Mouse (Mus musculus): ENCODE results near the gene Kremen1. TPM values are rescaled to one million over a fixed set of nuclear protein-coding genes. Genes with fewer than 3 reads are reported as not detected.

Kremen1 gene
- polyA plus RNA-seq, 1 experiment from 2014 or later = 20.9 TPM

DNA sequence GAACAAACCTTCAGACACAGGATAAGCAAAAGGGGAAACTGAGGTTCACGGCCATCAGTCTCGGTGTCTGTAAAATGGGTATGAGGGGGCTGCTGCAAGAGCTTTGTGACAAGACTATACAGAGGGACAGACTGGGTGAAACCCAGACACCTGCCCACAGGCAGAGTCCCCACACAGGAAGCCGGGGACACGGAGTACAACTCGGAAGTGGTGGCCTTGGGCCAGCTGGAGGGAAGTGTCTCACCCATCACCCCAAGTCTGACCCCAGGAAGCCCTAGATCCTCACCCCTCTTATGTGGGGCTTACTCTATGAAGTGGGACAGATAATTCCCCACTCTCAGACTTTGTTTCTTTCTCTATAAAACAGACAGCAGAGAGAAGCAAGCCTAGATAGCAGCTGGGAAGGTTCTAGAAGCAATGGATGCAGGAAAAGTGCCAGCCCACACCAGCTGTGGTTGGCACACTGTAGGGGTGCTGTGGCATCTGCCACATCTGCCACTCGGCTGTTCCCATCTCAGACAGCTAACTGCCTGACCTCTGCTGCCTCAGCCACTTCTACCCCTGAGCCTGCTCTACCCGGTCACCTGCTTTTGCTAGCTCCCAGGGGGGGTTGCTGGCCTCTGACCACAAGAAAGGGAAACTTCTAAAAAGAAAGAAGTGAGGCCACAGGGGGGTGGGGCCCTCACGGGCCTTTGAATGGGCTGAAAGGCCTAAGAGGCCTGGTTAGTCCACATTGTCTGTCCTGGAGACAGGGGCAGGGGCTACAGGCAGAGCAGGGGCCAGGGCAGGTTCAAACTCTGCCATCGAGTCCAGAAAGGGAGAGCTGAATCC, 110.7 kb downstream of the Kremen1 start:
- Histone ChIP-seq H3K9me3 (ENCODE audit: control insufficient read depth, low read length) (no peaks in the 10 kb centered on the region), H3K4me3 (ENCODE audit: control insufficient read depth in 1 of 2, insufficient read depth in 1 of 2, low read depth in 1 of 2, low read length in 2 of 2) (no peak overlapping the region), H3K36me3 (ENCODE audit: control insufficient read depth, insufficient read depth, low read length) (no peaks in the 10 kb centered on the region), H3K4me2 (ENCODE audit: low read length) (no peak overlapping the region), H3K4me1 (ENCODE audit: control insufficient read depth in 2 of 2, insufficient read depth in 2 of 2, low read length in 2 of 2) (peaks cover 12 to 20% of the 10 kb centered on the region in 2 experiments), H3K27me3 (ENCODE audit: control insufficient read depth, insufficient read depth, low read length) (peaks cover 16% of the 10 kb centered on the region), H3K9ac (ENCODE audit: low read length) (no peak overlapping the region), H3K27ac (replicated peaks in 1 of 2; ENCODE audit: control insufficient read depth in 1 of 2, insufficient read depth in 1 of 2, low read depth in 2 of 2, low read length in 2 of 2) (no peak overlapping the region)
- 74% methylated on average over 9 of the region's 9 CpGs for WGBS
- ATAC-seq (ENCODE audit: insufficient number of reproducible peaks, insufficient read depth, low FRiP score, low read depth) = no peak

DNA sequence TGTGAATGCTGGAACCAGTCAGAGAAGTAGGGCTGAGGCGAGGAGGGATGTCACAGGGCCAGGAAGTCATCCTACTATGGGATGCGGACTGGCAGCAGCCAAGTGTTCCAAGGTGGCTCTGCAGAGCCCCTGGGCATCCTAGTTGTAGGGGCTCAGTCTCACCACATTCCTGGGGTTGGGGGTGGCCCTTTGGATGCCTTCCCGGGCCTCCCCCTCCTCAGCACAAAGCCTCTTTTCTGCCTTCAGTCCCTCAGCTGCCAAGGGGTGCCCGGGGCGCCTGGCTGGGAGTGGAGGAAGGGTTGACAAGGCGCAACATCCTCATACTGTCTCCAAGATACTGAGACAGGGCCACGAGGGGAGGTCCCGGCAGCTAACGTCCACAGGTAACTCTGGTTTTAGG, 111.4 kb downstream of the Kremen1 start:
- Histone ChIP-seq H3K27ac (replicated peaks in 1 of 2; ENCODE audit: control insufficient read depth in 1 of 2, insufficient read depth in 1 of 2, low read depth in 2 of 2, low read length in 2 of 2) (no peak overlapping the region), H3K9me3 (ENCODE audit: control insufficient read depth, low read length) (no peaks in the 10 kb centered on the region), H3K27me3 (ENCODE audit: control insufficient read depth, insufficient read depth, low read length) (peaks cover 16% of the 10 kb centered on the region), H3K4me2 (ENCODE audit: low read length) (no peak overlapping the region), H3K4me1 (ENCODE audit: control insufficient read depth in 2 of 2, insufficient read depth in 2 of 2, low read length in 2 of 2) (peaks cover 12 to 20% of the 10 kb centered on the region in 2 experiments), H3K9ac (ENCODE audit: low read length) (no peak overlapping the region), H3K4me3 (ENCODE audit: control insufficient read depth in 1 of 2, insufficient read depth in 1 of 2, low read depth in 1 of 2, low read length in 2 of 2) (no peak overlapping the region), H3K36me3 (ENCODE audit: control insufficient read depth, insufficient read depth, low read length) (no peaks in the 10 kb centered on the region)
- WGBS = 88% methylated on average over 8 of the region's 9 CpGs
- no peak for ATAC-seq (ENCODE audit: insufficient number of reproducible peaks, insufficient read depth, low FRiP score, low read depth)

DNA sequence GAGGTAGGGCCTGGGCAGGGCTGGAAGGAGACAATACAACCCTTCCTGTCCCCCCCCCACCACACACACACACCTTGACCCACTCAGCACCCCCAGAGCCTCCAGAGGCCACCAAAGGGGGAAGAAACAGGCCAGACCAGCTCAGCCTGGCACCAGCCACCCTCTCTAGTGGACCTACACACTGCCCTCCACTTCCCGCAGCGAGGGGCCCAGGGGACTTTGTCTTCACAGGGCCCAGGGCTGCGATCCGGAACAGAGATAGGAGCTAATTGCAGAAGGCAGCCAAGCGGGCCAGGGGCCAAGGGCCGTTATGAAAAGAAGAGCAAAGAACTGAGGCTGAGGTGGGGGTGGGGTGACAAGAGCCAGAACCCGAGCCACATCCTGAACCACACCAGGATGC, 112.1 kb downstream of the Kremen1 start:
- 19% methylated on average over 7 of the region's 7 CpGs for WGBS
- peaks cover 12 to 20% of the 10 kb centered on the region in 2 experiments for H3K4me1 ChIP-seq (ENCODE audit: control insufficient read depth in 2 of 2, insufficient read depth in 2 of 2, low read length in 2 of 2)
- peaks cover 16% of the 10 kb centered on the region for H3K27me3 ChIP-seq (ENCODE audit: control insufficient read depth, insufficient read depth, low read length)
- ATAC-seq (ENCODE audit: insufficient number of reproducible peaks, insufficient read depth, low FRiP score, low read depth) = no peak
- H3K4me3 ChIP-seq (ENCODE audit: control insufficient read depth in 1 of 2, insufficient read depth in 1 of 2, low read depth in 1 of 2, low read length in 2 of 2) = no peak overlapping the region
- H3K27ac ChIP-seq (replicated peaks in 1 of 2; ENCODE audit: control insufficient read depth in 1 of 2, insufficient read depth in 1 of 2, low read depth in 2 of 2, low read length in 2 of 2) = no peak overlapping the region
- H3K36me3 ChIP-seq (ENCODE audit: control insufficient read depth, insufficient read depth, low read length) = no peaks in the 10 kb centered on the region
- H3K9me3 ChIP-seq (ENCODE audit: control insufficient read depth, low read length) = no peaks in the 10 kb centered on the region
- no peak overlapping the region for H3K4me2 ChIP-seq (ENCODE audit: low read length)
- H3K9ac ChIP-seq (ENCODE audit: low read length) = no peak overlapping the region

DNA sequence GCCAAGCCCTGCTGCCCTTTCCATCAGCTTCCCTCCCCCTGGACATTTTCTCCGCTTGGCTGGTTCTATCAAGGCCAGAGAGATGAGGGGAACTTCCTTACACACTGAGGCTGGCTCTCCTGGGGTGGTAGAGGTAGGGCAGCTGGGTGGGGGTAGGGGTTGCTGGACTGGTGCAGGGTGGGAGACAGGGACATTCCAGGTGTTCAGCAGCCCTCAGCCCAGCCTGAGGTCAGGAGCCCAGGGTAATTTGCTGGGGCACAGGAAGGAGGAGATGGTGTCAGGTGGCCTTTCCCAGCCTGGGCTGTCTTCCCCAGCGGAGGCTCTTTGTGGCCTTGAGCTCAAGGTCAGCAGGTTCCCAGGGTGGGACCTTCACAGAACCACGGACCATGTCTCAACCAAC, 115.8 kb downstream of the Kremen1 start:
- 81% methylated on average over 3 of the region's 3 CpGs for WGBS
- ATAC-seq (ENCODE audit: insufficient number of reproducible peaks, insufficient read depth, low FRiP score, low read depth) = no peak
- no peaks in the 10 kb centered on the region for H3K36me3 ChIP-seq (ENCODE audit: control insufficient read depth, insufficient read depth, low read length)
- no peak overlapping the region for H3K27ac ChIP-seq (replicated peaks in 1 of 2; ENCODE audit: control insufficient read depth in 1 of 2, insufficient read depth in 1 of 2, low read depth in 2 of 2, low read length in 2 of 2)
- H3K27me3 ChIP-seq (ENCODE audit: control insufficient read depth, insufficient read depth, low read length) = peaks cover 8% of the 10 kb centered on the region; the same call in 1 of the 2 replicates
- H3K4me1 ChIP-seq (ENCODE audit: control insufficient read depth in 2 of 2, insufficient read depth in 2 of 2, low read length in 2 of 2) = peaks cover 22% of the 10 kb centered on the region in 2 experiments
- H3K9me3 ChIP-seq (ENCODE audit: control insufficient read depth, low read length) = no peaks in the 10 kb centered on the region
- H3K4me2 ChIP-seq (ENCODE audit: low read length) = no peak overlapping the region
- H3K4me3 ChIP-seq (ENCODE audit: control insufficient read depth in 1 of 2, insufficient read depth in 1 of 2, low read depth in 1 of 2, low read length in 2 of 2) = no peak overlapping the region
- no peak overlapping the region for H3K9ac ChIP-seq (ENCODE audit: low read length)

DNA sequence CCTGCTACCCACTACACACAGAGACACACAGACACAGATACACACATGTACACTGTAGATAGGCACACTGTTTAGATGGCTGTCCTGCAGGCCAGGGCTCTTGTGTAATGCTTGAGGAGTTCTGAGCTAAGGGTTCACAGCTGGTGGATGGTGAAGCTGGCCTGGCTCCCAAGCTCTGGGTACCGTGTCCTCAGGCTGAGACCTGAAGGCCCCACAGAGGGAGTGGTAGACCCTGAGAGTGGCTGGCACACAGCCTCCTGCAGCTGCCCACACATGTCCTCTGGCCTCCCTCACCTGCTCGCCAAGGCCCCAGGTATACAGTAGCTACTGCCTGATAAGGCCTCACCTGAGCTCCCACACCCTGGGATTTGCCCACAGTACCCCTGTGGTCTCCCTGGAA, 119.4 kb downstream of the Kremen1 start:
- WGBS = 88% methylated on average over 2 of the region's 2 CpGs
- no peaks in the 10 kb centered on the region for H3K9me3 ChIP-seq (ENCODE audit: control insufficient read depth, low read length)
- H3K9ac ChIP-seq (ENCODE audit: low read length) = no peak overlapping the region
- H3K36me3 ChIP-seq (ENCODE audit: control insufficient read depth, insufficient read depth, low read length) = no peaks in the 10 kb centered on the region
- no peaks in the 10 kb centered on the region for H3K27me3 ChIP-seq (ENCODE audit: control insufficient read depth, insufficient read depth, low read length)
- H3K27ac ChIP-seq (replicated peaks in 1 of 2; ENCODE audit: control insufficient read depth in 1 of 2, insufficient read depth in 1 of 2, low read depth in 2 of 2, low read length in 2 of 2) = no peak overlapping the region
- peaks cover 16 to 17% of the 10 kb centered on the region in 2 experiments for H3K4me1 ChIP-seq (ENCODE audit: control insufficient read depth in 2 of 2, insufficient read depth in 2 of 2, low read length in 2 of 2)
- H3K4me3 ChIP-seq (ENCODE audit: control insufficient read depth in 1 of 2, insufficient read depth in 1 of 2, low read depth in 1 of 2, low read length in 2 of 2) = no peak overlapping the region
- H3K4me2 ChIP-seq (ENCODE audit: low read length) = no peak overlapping the region
- no peak for ATAC-seq (ENCODE audit: insufficient number of reproducible peaks, insufficient read depth, low FRiP score, low read depth)

Other genes with a start within 250 kb of the Kremen1 start
- gene Rasl10a, start 203.4 kb downstream of the Kremen1 start, polyA plus RNA-seq (2014; fragmentation: Nextera tagmentation; extraction: Ambion mirVana) = 1.1 and 2.0 TPM in 2 replicates
- gene Gas2l1, start 196.2 kb downstream of the Kremen1 start, polyA plus RNA-seq (2014; fragmentation: Nextera tagmentation; extraction: Ambion mirVana) = 22.4 and 24.6 TPM in 2 replicates
- gene Rhbdd3, start 162.6 kb downstream of the Kremen1 start, polyA plus RNA-seq (2014; fragmentation: Nextera tagmentation; extraction: Ambion mirVana) = 33.5 TPM in 2 replicates
- 198 and 242 TPM in 2 replicates for gene Ewsr1, start 162.3 kb downstream of the Kremen1 start, polyA plus RNA-seq (2014; fragmentation: Nextera tagmentation; extraction: Ambion mirVana)
- 5.4 and 6.8 TPM in 2 replicates for gene Emid1, start 109.3 kb downstream of the Kremen1 start, polyA plus RNA-seq (2014; fragmentation: Nextera tagmentation; extraction: Ambion mirVana)
- 7.2 and 7.5 TPM in 2 replicates for gene Znrf3, start 183.3 kb upstream of the Kremen1 start, polyA plus RNA-seq (2014; fragmentation: Nextera tagmentation; extraction: Ambion mirVana)

All from heart, embryonic 14.5 days (tissue).